In genomic region chr11:52402566-52402965, GRCm38 (mm10) we compare ENCODE assay signal across 28 mouse cellular contexts. TPM values are rescaled to one million over a fixed set of nuclear protein-coding genes. Genes with fewer than 3 reads are reported as not detected.
DNase-seq lines count a peak whose midpoint lies in the region; ATAC-seq lines count a peak whose summit lies in the region.
"Had no signal": no experiment of that assay in that cellular context is flagged by ENCODE, and none has a peak within 500 bp of the region (broad histone marks: within the 10 kb centered on the region; RNA-seq: fewer than 3 reads in every experiment).

No protein-coding gene starts in this region.

- no peak for DNase-seq in heart, adult 18-20 months
- DNase-seq in liver, embryonic 13.5 days: no peak
- DNase-seq in kidney, postnatal 25 days: peak; percentile 62 to 79
- DNase-seq in forebrain, embryonic 10.5 days (ENCODE audit: extremely low spot score, low spot score): no peak
- no peak for DNase-seq in layer of hippocampus, adult 8-10 months (ENCODE audit: low spot score in 2 of 2)
- DNase-seq in layer of hippocampus, postnatal 36 days: no peak
- DNase-seq: adrenal gland, adult 8-10 months; cerebellum, adult 2 months; cerebellum, postnatal 14 days; gastrocnemius, postnatal 14 days; heart, adult 11 months; heart, postnatal 4 days; left cerebral cortex, postnatal 4 days; lung, embryonic 14.5 days; right cerebral cortex, adult 18-20 months; spleen, adult 18-20 months; thymus, postnatal 14 days had no signal

- 0 out of 2 replicates have a peak, but pooled peaks cover 2% of the 10 kb centered on the region for H3K9me3 ChIP-seq in heart, embryonic 12.5 days (replicated peaks)
- no peaks in the 10 kb centered on the region for H3K9me3 ChIP-seq in liver, embryonic 13.5 days (replicated peaks)
- no peaks in the 10 kb centered on the region for H3K9me3 ChIP-seq in liver, embryonic 12.5 days (replicated peaks)
- peaks cover 3% of the 10 kb centered on the region; the same call in 1 of the 2 replicates for H3K9me3 ChIP-seq in forebrain, embryonic 10.5 days
- H3K9me3 ChIP-seq: embryonic facial prominence, embryonic 15.5 days; forebrain, embryonic 13.5 days; hindbrain, embryonic 13.5 days; neural tube, embryonic 12.5 days had no signal

- H3K27me3 ChIP-seq in heart, embryonic 12.5 days (replicated peaks): no peaks in the 10 kb centered on the region
- no peaks in the 10 kb centered on the region for H3K27me3 ChIP-seq in liver, embryonic 13.5 days
- no peaks in the 10 kb centered on the region for H3K27me3 ChIP-seq in liver, embryonic 12.5 days (replicated peaks)
- H3K27me3 ChIP-seq in forebrain, embryonic 10.5 days (ENCODE audit: poor library complexity, severe bottlenecking): no peaks in the 10 kb centered on the region
- H3K27me3 ChIP-seq: CH12.LX; embryonic facial prominence, embryonic 15.5 days; forebrain, embryonic 13.5 days; hindbrain, embryonic 13.5 days; neural tube, embryonic 12.5 days had no signal

- peaks cover 40% of the 10 kb centered on the region for H3K36me3 ChIP-seq in heart, embryonic 12.5 days
- peaks cover 46% of the 10 kb centered on the region for H3K36me3 ChIP-seq in liver, embryonic 13.5 days
- H3K36me3 ChIP-seq in liver, embryonic 12.5 days: peaks cover 54% of the 10 kb centered on the region
- peaks cover 77% of the 10 kb centered on the region for H3K36me3 ChIP-seq in forebrain, embryonic 10.5 days (replicated peaks)

- H3K9ac ChIP-seq in heart, embryonic 12.5 days: peak overlapping the region; percentile 53
- H3K9ac ChIP-seq in liver, embryonic 13.5 days: no peak overlapping the region
- no peak overlapping the region for H3K9ac ChIP-seq in liver, embryonic 12.5 days
- H3K9ac ChIP-seq: embryonic facial prominence, embryonic 15.5 days; forebrain, embryonic 13.5 days; hindbrain, embryonic 13.5 days; lung, embryonic 14.5 days; neural tube, embryonic 12.5 days had no signal

- ATAC-seq in heart, embryonic 12.5 days (ENCODE audit: insufficient number of reproducible peaks, low FRiP score): no peak
- ATAC-seq in liver, embryonic 13.5 days (ENCODE audit: low read depth): no peak
- no peak for ATAC-seq in liver, embryonic 12.5 days
- ATAC-seq: forebrain, embryonic 13.5 days; intestine, embryonic 16.5 days had no signal

- no peak overlapping the region for H3K4me2 ChIP-seq in heart, embryonic 12.5 days
- H3K4me2 ChIP-seq in liver, embryonic 13.5 days: no peak overlapping the region
- no peak overlapping the region for H3K4me2 ChIP-seq in liver, embryonic 12.5 days
- H3K4me2 ChIP-seq: embryonic facial prominence, embryonic 15.5 days; forebrain, embryonic 13.5 days; hindbrain, embryonic 13.5 days; lung, embryonic 14.5 days; midbrain, embryonic 11.5 days; neural tube, embryonic 12.5 days had no signal

- H3K4me1 ChIP-seq in heart, embryonic 12.5 days (replicated peaks): peaks cover 38% of the 10 kb centered on the region
- H3K4me1 ChIP-seq in liver, embryonic 13.5 days (replicated peaks): peaks cover 35% of the 10 kb centered on the region
- H3K4me1 ChIP-seq in liver, embryonic 12.5 days: peaks cover 35% of the 10 kb centered on the region
- peaks cover 15% of the 10 kb centered on the region; the same call in 1 of the 2 replicates for H3K4me1 ChIP-seq in forebrain, embryonic 10.5 days

- H3K27ac ChIP-seq in heart, embryonic 12.5 days (ENCODE audit: poor library complexity, severe bottlenecking): no peak overlapping the region
- 0 out of 2 replicates have a peak overlapping the region, but pooled peaks have one; percentile 13 for H3K27ac ChIP-seq in liver, embryonic 13.5 days
- no peak overlapping the region; the same call in 1 of the 2 replicates for H3K27ac ChIP-seq in liver, embryonic 12.5 days
- H3K27ac ChIP-seq in forebrain, embryonic 10.5 days: no peak overlapping the region
- H3K27ac ChIP-seq: embryonic facial prominence, embryonic 15.5 days; forebrain, embryonic 13.5 days; hindbrain, embryonic 13.5 days; layer of hippocampus, adult 2 months; neural tube, embryonic 12.5 days had no signal

- no peak overlapping the region for H3K4me3 ChIP-seq in heart, embryonic 12.5 days
- no peak overlapping the region for H3K4me3 ChIP-seq in liver, embryonic 13.5 days (replicated peaks)
- H3K4me3 ChIP-seq in liver, embryonic 12.5 days: no peak overlapping the region
- H3K4me3 ChIP-seq in forebrain, embryonic 10.5 days: no peak overlapping the region
- H3K4me3 ChIP-seq: embryonic facial prominence, embryonic 15.5 days; forebrain, embryonic 13.5 days; hindbrain, embryonic 13.5 days; layer of hippocampus, adult 2 months; myocyte; neural tube, embryonic 12.5 days had no signal

- 31% methylated on average over 1 of the region's 1 CpGs for WGBS in heart, embryonic 12.5 days
- WGBS in liver, embryonic 13.5 days (ENCODE audit: insufficient replicate concordance): 67% methylated on average over 1 of the region's 1 CpGs
- WGBS in liver, embryonic 12.5 days (ENCODE audit: insufficient replicate concordance): 80% methylated on average over 1 of the region's 1 CpGs
- 75% methylated on average over 1 of the region's 1 CpGs for WGBS in forebrain, embryonic 10.5 days

RNA-seq across cellular contexts. Expression of gene 9530068E07Rik, which starts 6.3 kb away (rescaled TPM):
- polyA plus RNA-seq in heart, embryonic 12.5 days (2016; fragmentation: Nextera tagmentation; extraction: Ambion mirVana): 234 and 246 TPM in 2 replicates
- total RNA-seq in heart, adult 18-20 months (2021): 10 to 100 TPM; 69.2 to 74.4 TPM
- polyA plus RNA-seq in liver, embryonic 13.5 days (2015; fragmentation: Nextera tagmentation; extraction: Ambion mirVana): 53.6 and 69.1 TPM in 2 replicates
- polyA plus RNA-seq in liver, embryonic 12.5 days (2016; fragmentation: Nextera tagmentation; extraction: Ambion mirVana): 72.5 and 76.4 TPM in 2 replicates
- polyA plus RNA-seq in forebrain, embryonic 10.5 days (2016; fragmentation: Nextera tagmentation; extraction: Ambion mirVana): 161 and 165 TPM in 2 replicates
- total RNA-seq in layer of hippocampus, adult 8-10 months (2022): 10 to 100 TPM; 58.9 to 64.5 (median 63.9) TPM
- 10 to 100 TPM; 66.6 to 69.5 TPM for total RNA-seq in layer of hippocampus, postnatal 36 days (2021)

RNA-seq across cellular contexts. Expression of gene Vdac1, which starts 41.9 kb away (rescaled TPM):
- polyA plus RNA-seq in heart, embryonic 12.5 days (2016; fragmentation: Nextera tagmentation; extraction: Ambion mirVana): 423 and 426 TPM in 2 replicates
- 1,000 to 10,000 TPM; 1,073 to 1,213 TPM for total RNA-seq in heart, adult 18-20 months (2021)
- 153 and 175 TPM in 2 replicates for polyA plus RNA-seq in liver, embryonic 13.5 days (2015; fragmentation: Nextera tagmentation; extraction: Ambion mirVana)
- 156 and 159 TPM in 2 replicates for polyA plus RNA-seq in liver, embryonic 12.5 days (2016; fragmentation: Nextera tagmentation; extraction: Ambion mirVana)
- polyA plus RNA-seq in forebrain, embryonic 10.5 days (2016; fragmentation: Nextera tagmentation; extraction: Ambion mirVana): 214 and 224 TPM in 2 replicates
- 100 to 1,000 TPM; 508 to 527 (median 523) TPM for total RNA-seq in layer of hippocampus, adult 8-10 months (2022)
- 100 to 1,000 TPM; 514 to 555 TPM for total RNA-seq in layer of hippocampus, postnatal 36 days (2021)

Comparison
In these comparisons a context has a peak if more than half of its experiments do, and no peak if none do; other contexts are left out.
1. DNase-seq: peak in kidney, postnatal 25 days (2 of 2); none in heart, adult 18-20 months (0 of 2), liver, embryonic 13.5 days (single experiment), forebrain, embryonic 10.5 days (single experiment), layer of hippocampus, adult 8-10 months (0 of 2) and layer of hippocampus, postnatal 36 days (0 of 2).